Mouse (Mus musculus) myocyte (in vitro differentiated cells): Measurements from ENCODE around the gene Cnot2.

ENCODE experiments used
- CEBPB ChIP-seq: IDR thresholded peaks from 2 replicates; pipeline ENCODE4 v1.6.1; 2011; ENCODE audit warnings: mild to moderate bottlenecking, moderate library complexity; ENCODE audit not compliant: poor library complexity, insufficient read depth, severe bottlenecking
- POLR2A ChIP-seq: IDR thresholded peaks from one replicate; pipeline ENCODE4 v1.6.1; 2011; ENCODE audit warnings: low read depth, mild to moderate bottlenecking, control low read depth, moderate library complexity; ENCODE audit not compliant: insufficient read length
- USF1 ChIP-seq: IDR thresholded peaks from one replicate; pipeline ENCODE4 v1.6.1; 2011; ENCODE audit warnings: low read depth, mild to moderate bottlenecking, control low read depth, moderate library complexity

DNA sequence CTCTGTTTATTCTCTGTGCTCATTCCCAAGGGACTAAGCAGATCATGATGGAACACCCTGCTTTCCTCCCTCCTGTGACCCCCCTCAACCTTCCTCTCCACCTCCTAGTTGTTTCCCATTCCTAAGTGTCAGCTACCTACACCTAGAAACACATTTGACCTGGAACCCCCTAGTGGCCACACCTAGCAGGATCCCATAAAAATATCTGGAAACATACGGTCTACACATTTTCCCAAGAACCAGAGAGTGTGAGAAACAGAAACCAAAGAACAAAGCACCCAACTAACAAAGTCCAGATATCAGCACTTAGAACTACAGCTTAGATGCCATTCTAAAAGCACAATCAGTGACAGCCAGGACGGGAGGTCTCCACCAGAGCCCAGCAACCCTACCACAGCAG is 26.9 kb downstream of the Cnot2 start:
- TF ChIP-seq CEBPB: no peak
- no peak for TF ChIP-seq USF1
- no peak for TF ChIP-seq POLR2A
